Mouse (Mus musculus): ENCODE data around the gene Dab2ip.

Dab2ip gene

GRCm38 (mm10) chr2:35622261-35623103, 64.4 kb downstream of the Dab2ip start:
- no peak for DNase-seq (ENCODE audit: low read depth, low spot score)

- no peak for DNase-seq (ENCODE audit: low read depth, low spot score)
These were observed 65.0 kb downstream of the Dab2ip start for GRCm38 (mm10) chr2:35623104-35623377.

GRCm38 (mm10) chr2:35623431-35624148, 65.5 kb downstream of the Dab2ip start:
- no peak for DNase-seq (ENCODE audit: low read depth, low spot score)

GRCm38 (mm10) chr2:35624380-35625006, 66.4 kb downstream of the Dab2ip start:
- no peak for DNase-seq (ENCODE audit: low read depth, low spot score)

- no peak for DNase-seq (ENCODE audit: low read depth, low spot score)
These were observed 66.9 kb downstream of the Dab2ip start for GRCm38 (mm10) chr2:35625007-35625380.

GRCm38 (mm10) chr2:35625526-35625925, 67.5 kb downstream of the Dab2ip start:
- no peak for DNase-seq (ENCODE audit: low read depth, low spot score)

GRCm38 (mm10) chr2:35626181-35626727, 68.2 kb downstream of the Dab2ip start:
- no peak for DNase-seq (ENCODE audit: low read depth, low spot score)

GRCm38 (mm10) chr2:35627298-35627898, 69.3 kb downstream of the Dab2ip start:
- no peak for DNase-seq (ENCODE audit: low read depth, low spot score)

- DNase-seq (ENCODE audit: low read depth, low spot score): no peak
These were observed 70.0 kb downstream of the Dab2ip start for GRCm38 (mm10) chr2:35628052-35628451.

GRCm38 (mm10) chr2:35628656-35629055, 70.6 kb downstream of the Dab2ip start:
- DNase-seq (ENCODE audit: low read depth, low spot score): no peak

- DNase-seq (ENCODE audit: low read depth, low spot score): no peak
These were observed 71.1 kb downstream of the Dab2ip start for GRCm38 (mm10) chr2:35629126-35629525.

- no peak for DNase-seq (ENCODE audit: low read depth, low spot score)
These were observed 75.3 kb downstream of the Dab2ip start for GRCm38 (mm10) chr2:35633392-35633791.

- DNase-seq (ENCODE audit: low read depth, low spot score): no peak
These were observed 76.9 kb downstream of the Dab2ip start for GRCm38 (mm10) chr2:35634963-35635362.

GRCm38 (mm10) chr2:35635541-35635940, 77.5 kb downstream of the Dab2ip start:
- DNase-seq (ENCODE audit: low read depth, low spot score): no peak

GRCm38 (mm10) chr2:35637880-35638535, 79.9 kb downstream of the Dab2ip start:
- DNase-seq (ENCODE audit: low read depth, low spot score): no peak

GRCm38 (mm10) chr2:35639799-35640198, 81.7 kb downstream of the Dab2ip start:
- DNase-seq (ENCODE audit: low read depth, low spot score): no peak

- no peak for DNase-seq (ENCODE audit: low read depth, low spot score)
These were observed 82.5 kb downstream of the Dab2ip start for GRCm38 (mm10) chr2:35640576-35640975.

GRCm38 (mm10) chr2:35642224-35642623, 84.2 kb downstream of the Dab2ip start:
- no peak for DNase-seq (ENCODE audit: low read depth, low spot score)

- no peak for DNase-seq (ENCODE audit: low read depth, low spot score)
These were observed 88.5 kb downstream of the Dab2ip start for GRCm38 (mm10) chr2:35646553-35646952.

GRCm38 (mm10) chr2:35649708-35650107, 91.6 kb downstream of the Dab2ip start:
- peak; percentile 73 for DNase-seq (ENCODE audit: low read depth, low spot score)

GRCm38 (mm10) chr2:35651297-35651731, 93.2 kb downstream of the Dab2ip start:
- DNase-seq (ENCODE audit: low read depth, low spot score): peak; percentile 43

Data from retina, postnatal 7 days (tissue).